Mouse (Mus musculus): ENCODE measurements around the gene Prodh2. TPM values are rescaled to one million over a fixed set of nuclear protein-coding genes. Genes with fewer than 3 reads are reported as not detected.
A peak's percentile ranks its signal among the peaks of the same experiment; 100 is the strongest.

Gene Prodh2
- polyA plus RNA-seq, 1 experiment from 2014 or later, result 5.0 TPM

GRCm38 (mm10) chr7:30526399-30526798, 33.0 kb downstream of the Prodh2 start:
- H3K36me3 ChIP-seq, result peaks cover 48% of the 10 kb centered on the region
- no peak overlapping the region; the same call in 1 of the 2 replicates for H3K4me3 ChIP-seq (replicated peaks)
- 32% methylated on average over 17 of the region's 17 CpGs for WGBS
- no peaks in the 10 kb centered on the region for H3K9me3 ChIP-seq
- H3K4me1 ChIP-seq, result peaks cover 16% of the 10 kb centered on the region; the same call in 1 of the 2 replicates
- H3K9ac ChIP-seq, result no peak overlapping the region
- no peaks in the 10 kb centered on the region for H3K27me3 ChIP-seq (replicated peaks)
- H3K4me2 ChIP-seq, result peak overlapping the region; percentile 37
- no peak for ATAC-seq (ENCODE audit: insufficient read depth, low FRiP score, low read depth)
- peak overlapping the region; percentile 26; the same call in 1 of the 2 replicates for H3K27ac ChIP-seq

GRCm38 (mm10) chr7:30526981-30527380, 33.6 kb downstream of the Prodh2 start:
- Histone ChIP-seq H3K4me1 (peaks cover 19% of the 10 kb centered on the region; the same call in 1 of the 2 replicates), H3K4me3 (replicated peaks) (no peak overlapping the region), H3K36me3 (peaks cover 52% of the 10 kb centered on the region), H3K9ac (no peak overlapping the region), H3K9me3 (no peaks in the 10 kb centered on the region), H3K27ac (no peak overlapping the region), H3K27me3 (replicated peaks) (no peaks in the 10 kb centered on the region), H3K4me2 (no peak overlapping the region)
- WGBS, result 68% methylated on average over 14 of the region's 14 CpGs
- ATAC-seq (ENCODE audit: insufficient read depth, low FRiP score, low read depth), result no peak

- no peak for ATAC-seq (ENCODE audit: insufficient read depth, low FRiP score, low read depth)
- peaks cover 40% of the 10 kb centered on the region for H3K36me3 ChIP-seq
- H3K9ac ChIP-seq, result no peak overlapping the region
- no peak overlapping the region for H3K4me2 ChIP-seq
- 73% methylated on average over 9 of the region's 9 CpGs for WGBS
- no peaks in the 10 kb centered on the region for H3K27me3 ChIP-seq (replicated peaks)
- H3K9me3 ChIP-seq, result no peaks in the 10 kb centered on the region
- peaks cover 22% of the 10 kb centered on the region; the same call in 1 of the 2 replicates for H3K4me1 ChIP-seq
- H3K27ac ChIP-seq, result no peak overlapping the region
- H3K4me3 ChIP-seq (replicated peaks), result no peak overlapping the region
Measured at GRCm38 (mm10) chr7:30531291-30531815, 37.9 kb downstream of the Prodh2 start.

- Histone ChIP-seq H3K4me1 (peaks cover 15% of the 10 kb centered on the region; the same call in 1 of the 2 replicates), H3K9ac (no peak overlapping the region), H3K9me3 (no peaks in the 10 kb centered on the region), H3K4me2 (0 out of 2 replicates have a peak overlapping the region, but pooled peaks have one; percentile 96), H3K27me3 (replicated peaks) (no peaks in the 10 kb centered on the region), H3K4me3 (replicated peaks) (no peak overlapping the region), H3K27ac (no peak overlapping the region), H3K36me3 (peaks cover 35% of the 10 kb centered on the region)
- no peak for ATAC-seq (ENCODE audit: insufficient read depth, low FRiP score, low read depth)
- 51% methylated on average over 8 of the region's 8 CpGs for WGBS
Measured at GRCm38 (mm10) chr7:30532931-30533330, 39.5 kb downstream of the Prodh2 start.

GRCm38 (mm10) chr7:30533941-30534632, 40.7 kb downstream of the Prodh2 start:
- peaks cover 25% of the 10 kb centered on the region for H3K36me3 ChIP-seq
- H3K27ac ChIP-seq, result 0 out of 2 replicates have a peak overlapping the region, but pooled peaks have one; percentile 36
- peak; percentile 6; the same call in 1 of the 2 replicates for ATAC-seq (ENCODE audit: insufficient read depth, low FRiP score, low read depth)
- H3K4me3 ChIP-seq (replicated peaks), result peak overlapping the region; percentile 72
- 8% methylated on average over 26 of the region's 26 CpGs for WGBS
- no peaks in the 10 kb centered on the region for H3K27me3 ChIP-seq (replicated peaks)
- peak overlapping the region; percentile 96 for H3K4me2 ChIP-seq
- no peaks in the 10 kb centered on the region for H3K9me3 ChIP-seq
- peak overlapping the region; percentile 54 for H3K9ac ChIP-seq
- peaks cover 15% of the 10 kb centered on the region; the same call in 1 of the 2 replicates for H3K4me1 ChIP-seq

- Histone ChIP-seq H3K36me3 (peaks cover 19% of the 10 kb centered on the region), H3K9me3 (no peaks in the 10 kb centered on the region), H3K4me3 (replicated peaks) (peak within 1 kb of the TSS; percentile 72), H3K9ac (peak within 1 kb of the TSS; percentile 54), H3K4me1 (peaks cover 15% of the 10 kb centered on the region; the same call in 1 of the 2 replicates), H3K4me2 (peak within 1 kb of the TSS; percentile 96), H3K27me3 (replicated peaks) (no peaks in the 10 kb centered on the region), H3K27ac (peak within 1 kb of the TSS; percentile 36; the same call in 1 of the 2 replicates)
- peak; percentile 96 for ATAC-seq (ENCODE audit: insufficient read depth, low FRiP score, low read depth)
- under 1% methylated on average over 70 of the region's 84 CpGs for WGBS
Measured at GRCm38 (mm10) chr7:30534633-30535577, 41.5 kb downstream of the Prodh2 start, which contains the start of gene Arhgap33. Gene Arhgap33 (minus strand): TSS chr7:30535060.

GRCm38 (mm10) chr7:30540572-30540971, 47.1 kb downstream of the Prodh2 start:
- 88% methylated on average over 7 of the region's 7 CpGs for WGBS
- Histone ChIP-seq H3K27ac (no peak overlapping the region), H3K4me3 (replicated peaks) (no peak overlapping the region), H3K36me3 (peaks cover 16% of the 10 kb centered on the region; the same call in 1 of the 2 replicates), H3K27me3 (replicated peaks) (no peaks in the 10 kb centered on the region), H3K9me3 (no peaks in the 10 kb centered on the region), H3K4me2 (no peak overlapping the region), H3K9ac (no peak overlapping the region), H3K4me1 (0 out of 2 replicates have a peak, but pooled peaks cover under 1% of the 10 kb centered on the region)
- ATAC-seq (ENCODE audit: insufficient read depth, low FRiP score, low read depth), result no peak

- no peak overlapping the region for H3K9ac ChIP-seq
- H3K4me3 ChIP-seq (replicated peaks), result no peak overlapping the region
- peaks cover 23% of the 10 kb centered on the region for H3K36me3 ChIP-seq
- WGBS, result 81% methylated on average over 2 of the region's 2 CpGs
- H3K27me3 ChIP-seq (replicated peaks), result no peaks in the 10 kb centered on the region
- ATAC-seq (ENCODE audit: insufficient read depth, low FRiP score, low read depth), result no peak
- no peak overlapping the region for H3K27ac ChIP-seq
- H3K9me3 ChIP-seq, result no peaks in the 10 kb centered on the region
- no peaks in the 10 kb centered on the region for H3K4me1 ChIP-seq
- no peak overlapping the region for H3K4me2 ChIP-seq
Measured at GRCm38 (mm10) chr7:30544327-30544726, 50.9 kb downstream of the Prodh2 start.

GRCm38 (mm10) chr7:30549880-30550279, 56.5 kb downstream of the Prodh2 start:
- 87% methylated on average over 2 of the region's 2 CpGs for WGBS

GRCm38 (mm10) chr7:30550603-30551002, 57.2 kb downstream of the Prodh2 start:
- ATAC-seq (ENCODE audit: insufficient read depth, low FRiP score, low read depth), result no peak
- Histone ChIP-seq H3K36me3 (peaks cover 15% of the 10 kb centered on the region), H3K9me3 (no peaks in the 10 kb centered on the region), H3K4me3 (replicated peaks) (no peak overlapping the region), H3K9ac (no peak overlapping the region), H3K4me1 (peaks cover 10% of the 10 kb centered on the region), H3K27me3 (replicated peaks) (no peaks in the 10 kb centered on the region), H3K4me2 (no peak overlapping the region), H3K27ac (no peak overlapping the region)
- WGBS, result 100% methylated on average over 1 of the region's 1 CpGs

More at GRCm38 (mm10) chr7:30549880-30550279, 56.5 kb downstream of the Prodh2 start:
- Histone ChIP-seq H3K36me3 (peaks cover 8% of the 10 kb centered on the region), H3K27ac (no peak overlapping the region), H3K4me3 (replicated peaks) (no peak overlapping the region), H3K4me2 (no peak overlapping the region), H3K4me1 (peaks cover 10% of the 10 kb centered on the region), H3K27me3 (replicated peaks) (no peaks in the 10 kb centered on the region), H3K9ac (no peak overlapping the region), H3K9me3 (no peaks in the 10 kb centered on the region)
- ATAC-seq (ENCODE audit: insufficient read depth, low FRiP score, low read depth), result no peak

- peak overlapping the region; percentile 97 for H3K4me2 ChIP-seq
- peak overlapping the region; percentile 46; the same call in 1 of the 2 replicates for H3K9ac ChIP-seq
- peak overlapping the region; percentile 99 for H3K27ac ChIP-seq
- ATAC-seq (ENCODE audit: insufficient read depth, low FRiP score, low read depth), result peak; percentile 41; the same call in 1 of the 2 replicates
- 2% methylated on average over 10 of the region's 10 CpGs for WGBS
- H3K4me3 ChIP-seq (replicated peaks), result peak overlapping the region; percentile 76
- H3K9me3 ChIP-seq, result no peaks in the 10 kb centered on the region
- H3K36me3 ChIP-seq, result peaks cover 16% of the 10 kb centered on the region
- H3K27me3 ChIP-seq (replicated peaks), result no peaks in the 10 kb centered on the region
- peaks cover 10% of the 10 kb centered on the region for H3K4me1 ChIP-seq
Measured at GRCm38 (mm10) chr7:30551445-30552101, 58.2 kb downstream of the Prodh2 start.

All from stomach, embryonic 15.5 days (tissue).